Mouse (Mus musculus): ENCODE results near the gene Cmtm2b. TPM values are rescaled to one million over a fixed set of nuclear protein-coding genes. Genes with fewer than 3 reads are reported as not detected.

The Cmtm2b gene
- polyA plus RNA-seq, 1 experiment from 2014 or later = not detected

DNA sequence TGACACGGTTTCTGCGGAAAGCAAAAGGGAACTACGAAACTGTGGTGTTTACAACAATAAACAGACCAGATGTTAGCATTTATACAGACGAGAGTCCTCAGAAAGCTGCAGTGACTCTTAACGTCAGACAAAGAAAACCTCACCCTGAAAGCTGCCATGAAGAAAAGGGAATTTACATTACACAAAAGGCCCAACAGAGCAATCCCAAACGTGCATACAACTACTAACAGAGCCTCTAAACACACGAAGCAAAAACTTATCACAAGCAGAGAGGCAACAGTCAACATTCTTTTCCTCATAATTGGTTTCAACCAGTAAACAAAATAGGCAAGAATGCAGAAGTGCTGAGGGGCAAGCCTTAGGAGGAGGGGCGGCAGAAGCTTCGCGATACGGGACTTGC, 54.6 kb downstream of the Cmtm2b start:
- Histone ChIP-seq H3K4me2 (ENCODE audit: low read depth, low read length) (no peak overlapping the region), H3K4me3 (ENCODE audit: low read depth, low read length) (no peak overlapping the region), H3K27me3 (ENCODE audit: insufficient read depth, low read length) (no peaks in the 10 kb centered on the region), H3K4me1 (ENCODE audit: insufficient read depth) (peaks cover 14% of the 10 kb centered on the region), H3K9me3 (ENCODE audit: low read length) (no peaks in the 10 kb centered on the region), H3K27ac (ENCODE audit: low read depth) (peak overlapping the region; percentile 64; the same call in 1 of the 2 replicates), H3K36me3 (replicated peaks; ENCODE audit: insufficient read depth, low read length) (no peaks in the 10 kb centered on the region), H3K9ac (replicated peaks) (no peak overlapping the region)
- no peak for TF ChIP-seq CTCF (IDR thresholded peaks at IDR 0.05; ENCODE audit: low read depth)
- TF ChIP-seq EP300 (IDR thresholded peaks at IDR 0.05; ENCODE audit: low read depth) = no peak
- ATAC-seq (no peak), DNase-seq (no peak)
- 62% methylated on average over 11 of the region's 11 CpGs for WGBS (ENCODE audit: insufficient replicate concordance)

DNA sequence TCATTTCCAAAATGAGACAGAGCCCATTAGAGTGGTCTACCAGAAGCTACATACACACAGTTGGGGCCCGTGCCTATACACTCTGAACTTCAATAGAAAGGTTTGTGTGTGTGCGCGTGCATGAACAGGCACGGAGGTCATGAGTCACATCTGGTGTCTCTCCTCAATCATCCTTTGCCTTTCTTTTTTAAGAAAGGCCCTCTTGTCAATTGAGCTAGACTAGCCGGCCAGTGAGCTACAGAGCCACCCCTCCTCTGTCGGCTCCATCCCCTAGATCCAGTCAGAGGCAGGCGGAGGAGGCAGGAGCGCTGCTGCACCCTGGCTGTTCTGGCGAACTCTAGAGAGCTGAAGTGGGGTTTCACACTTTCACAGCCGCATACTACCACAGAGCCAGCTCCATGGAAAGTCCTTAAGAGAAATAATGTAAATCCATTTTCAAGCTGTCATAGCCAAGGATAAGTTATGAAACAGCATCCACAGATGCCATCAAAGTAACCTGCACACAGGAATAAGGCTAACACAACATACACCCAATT, 57.3 kb downstream of the Cmtm2b start:
- ATAC-seq (no peak), DNase-seq (no peak)
- H3K4me1 ChIP-seq (ENCODE audit: insufficient read depth) = peaks cover 15% of the 10 kb centered on the region
- WGBS (ENCODE audit: insufficient replicate concordance) = 83% methylated on average over 10 of the region's 10 CpGs
- TF ChIP-seq CTCF (IDR thresholded peaks at IDR 0.05; ENCODE audit: low read depth) = no peak
- TF ChIP-seq EP300 (IDR thresholded peaks at IDR 0.05; ENCODE audit: low read depth) = no peak
- no peak overlapping the region for H3K27ac ChIP-seq (ENCODE audit: low read depth)
- no peak overlapping the region for H3K4me2 ChIP-seq (ENCODE audit: low read depth, low read length)
- no peak overlapping the region for H3K4me3 ChIP-seq (ENCODE audit: low read depth, low read length)
- H3K9ac ChIP-seq (replicated peaks) = no peak overlapping the region
- H3K27me3 ChIP-seq (ENCODE audit: insufficient read depth, low read length) = no peaks in the 10 kb centered on the region
- H3K36me3 ChIP-seq (replicated peaks; ENCODE audit: insufficient read depth, low read length) = no peaks in the 10 kb centered on the region
- no peaks in the 10 kb centered on the region for H3K9me3 ChIP-seq (ENCODE audit: low read length)

DNA sequence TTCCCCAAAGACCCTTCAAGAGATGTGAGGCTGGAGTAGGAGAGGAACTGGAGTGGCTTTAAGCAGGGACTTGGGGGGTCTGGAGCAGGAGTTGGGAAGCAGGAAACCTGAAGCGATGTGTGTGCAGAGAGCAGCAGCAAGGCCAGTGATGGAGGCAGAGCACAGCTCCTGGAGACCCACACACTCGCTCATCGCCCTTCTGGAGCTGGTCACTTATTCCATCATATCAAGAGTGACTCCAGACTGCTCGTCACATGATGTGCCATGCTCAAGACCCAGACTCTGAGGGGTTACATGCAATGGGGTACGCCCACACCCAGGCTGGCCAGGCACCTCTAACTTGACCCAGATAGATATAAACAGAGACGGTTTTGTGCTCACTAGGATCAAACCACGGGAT, 58.2 kb downstream of the Cmtm2b start:
- ATAC-seq (no peak), DNase-seq (no peak)
- WGBS (ENCODE audit: insufficient replicate concordance) = 81% methylated on average over 7 of the region's 7 CpGs
- Histone ChIP-seq H3K27me3 (ENCODE audit: insufficient read depth, low read length) (no peaks in the 10 kb centered on the region), H3K36me3 (replicated peaks; ENCODE audit: insufficient read depth, low read length) (no peaks in the 10 kb centered on the region), H3K4me2 (ENCODE audit: low read depth, low read length) (no peak overlapping the region), H3K4me1 (ENCODE audit: insufficient read depth) (peaks cover 14% of the 10 kb centered on the region), H3K4me3 (ENCODE audit: low read depth, low read length) (no peak overlapping the region), H3K27ac (ENCODE audit: low read depth) (no peak overlapping the region), H3K9ac (replicated peaks) (no peak overlapping the region), H3K9me3 (ENCODE audit: low read length) (no peaks in the 10 kb centered on the region)
- TF ChIP-seq CTCF (IDR thresholded peaks at IDR 0.05; ENCODE audit: low read depth) (no peak), EP300 (IDR thresholded peaks at IDR 0.05; ENCODE audit: low read depth) (no peak)

Other genes starting within 250 kb of the Cmtm2b start
- gene Cdh5, start 220.6 kb upstream of the Cmtm2b start, polyA plus RNA-seq (2015; fragmentation: Nextera tagmentation; extraction: Ambion mirVana) = 8.8 and 10.0 TPM in 2 replicates
- gene Bean1, start 151.8 kb upstream of the Cmtm2b start, polyA plus RNA-seq (2015; fragmentation: Nextera tagmentation; extraction: Ambion mirVana) = not detected in 2 replicates
- 10.3 and 10.6 TPM in 2 replicates for gene Tk2, start 73.7 kb upstream of the Cmtm2b start, polyA plus RNA-seq (2015; fragmentation: Nextera tagmentation; extraction: Ambion mirVana)
- 16.7 and 17.3 TPM in 2 replicates for gene Cklf, start 71.4 kb upstream of the Cmtm2b start, polyA plus RNA-seq (2015; fragmentation: Nextera tagmentation; extraction: Ambion mirVana)
- gene Cmtm2a, start 29.0 kb upstream of the Cmtm2b start, polyA plus RNA-seq (2015; fragmentation: Nextera tagmentation; extraction: Ambion mirVana) = not detected in 2 replicates
- gene Gm45711, start 12.1 kb upstream of the Cmtm2b start, polyA plus RNA-seq (2015; fragmentation: Nextera tagmentation; extraction: Ambion mirVana) = not detected in 2 replicates
- gene Cmtm1, start 12.1 kb upstream of the Cmtm2b start, polyA plus RNA-seq (2015; fragmentation: Nextera tagmentation; extraction: Ambion mirVana) = not detected in 2 replicates
- not detected in 2 replicates for gene Gm11020, start 663 bp upstream of the Cmtm2b start, polyA plus RNA-seq (2015; fragmentation: Nextera tagmentation; extraction: Ambion mirVana)
- 24.9 and 25.0 TPM in 2 replicates for gene Cmtm3, start 17.2 kb downstream of the Cmtm2b start, polyA plus RNA-seq (2015; fragmentation: Nextera tagmentation; extraction: Ambion mirVana)
- gene Cmtm4, start 73.6 kb downstream of the Cmtm2b start, polyA plus RNA-seq (2015; fragmentation: Nextera tagmentation; extraction: Ambion mirVana) = 0.94 and 1.1 TPM in 2 replicates
- gene Dync1li2, start 120.8 kb downstream of the Cmtm2b start, polyA plus RNA-seq (2015; fragmentation: Nextera tagmentation; extraction: Ambion mirVana) = 7.7 and 8.4 TPM in 2 replicates
- gene Terb1, start 187.7 kb downstream of the Cmtm2b start, polyA plus RNA-seq (2015; fragmentation: Nextera tagmentation; extraction: Ambion mirVana) = 0.05 and 0.06 TPM in 2 replicates
- 24.3 and 24.4 TPM in 2 replicates for gene Nae1, start 212.4 kb downstream of the Cmtm2b start, polyA plus RNA-seq (2015; fragmentation: Nextera tagmentation; extraction: Ambion mirVana)
- 2.1 and 3.5 TPM in 2 replicates for gene Car7, start 212.5 kb downstream of the Cmtm2b start, polyA plus RNA-seq (2015; fragmentation: Nextera tagmentation; extraction: Ambion mirVana)